Mouse (Mus musculus): Measurements from ENCODE around the gene Olfr807. TPM values are rescaled to one million over a fixed set of nuclear protein-coding genes. Genes with fewer than 3 reads are reported as not detected.

Gene Olfr807
- polyA plus RNA-seq, 1 experiment from 2014 or later, result not detected

Small RNAs within 50 kb of the gene (microRNA-seq; reads per million reads assigned to microRNA genes)
- gene Gm24485, result not detected

Other genes with a start within 250 kb of the Olfr807 start
- not detected in 2 replicates for gene Olfr791, start 236.0 kb downstream of the Olfr807 start, polyA plus RNA-seq (2014; fragmentation: Nextera tagmentation; extraction: Ambion mirVana)
- gene Olfr792, start 218.6 kb downstream of the Olfr807 start, polyA plus RNA-seq (2014; fragmentation: Nextera tagmentation; extraction: Ambion mirVana), result not detected in 2 replicates
- not detected in 2 replicates for gene Olfr794, start 190.1 kb downstream of the Olfr807 start, polyA plus RNA-seq (2014; fragmentation: Nextera tagmentation; extraction: Ambion mirVana)
- gene Olfr796, start 145.2 kb downstream of the Olfr807 start, polyA plus RNA-seq (2014; fragmentation: Nextera tagmentation; extraction: Ambion mirVana), result not detected in 2 replicates
- gene Olfr798, start 129.9 kb downstream of the Olfr807 start, polyA plus RNA-seq (2014; fragmentation: Nextera tagmentation; extraction: Ambion mirVana), result not detected in 2 replicates
- gene Olfr799, start 120.3 kb downstream of the Olfr807 start, polyA plus RNA-seq (2014; fragmentation: Nextera tagmentation; extraction: Ambion mirVana), result not detected in 2 replicates
- gene Olfr800, start 100.1 kb downstream of the Olfr807 start, polyA plus RNA-seq (2014; fragmentation: Nextera tagmentation; extraction: Ambion mirVana), result not detected in 2 replicates
- gene Olfr801, start 83.9 kb downstream of the Olfr807 start, polyA plus RNA-seq (2014; fragmentation: Nextera tagmentation; extraction: Ambion mirVana), result not detected in 2 replicates
- not detected in 2 replicates for gene Olfr802, start 69.6 kb downstream of the Olfr807 start, polyA plus RNA-seq (2014; fragmentation: Nextera tagmentation; extraction: Ambion mirVana)
- gene Olfr803, start 63.5 kb downstream of the Olfr807 start, polyA plus RNA-seq (2014; fragmentation: Nextera tagmentation; extraction: Ambion mirVana), result not detected in 2 replicates
- gene Olfr804, start 54.6 kb downstream of the Olfr807 start, polyA plus RNA-seq (2014; fragmentation: Nextera tagmentation; extraction: Ambion mirVana), result not detected in 2 replicates
- not detected in 2 replicates for gene Olfr805, start 28.4 kb downstream of the Olfr807 start, polyA plus RNA-seq (2014; fragmentation: Nextera tagmentation; extraction: Ambion mirVana)
- gene Olfr806, start 15.9 kb downstream of the Olfr807 start, polyA plus RNA-seq (2014; fragmentation: Nextera tagmentation; extraction: Ambion mirVana), result not detected in 2 replicates
- gene Olfr808, start 7.7 kb upstream of the Olfr807 start, polyA plus RNA-seq (2014; fragmentation: Nextera tagmentation; extraction: Ambion mirVana), result not detected in 2 replicates
- gene Olfr809, start 16.8 kb upstream of the Olfr807 start, polyA plus RNA-seq (2014; fragmentation: Nextera tagmentation; extraction: Ambion mirVana), result not detected in 2 replicates
- not detected in 2 replicates for gene Olfr810, start 37.1 kb upstream of the Olfr807 start, polyA plus RNA-seq (2014; fragmentation: Nextera tagmentation; extraction: Ambion mirVana)
- not detected in 2 replicates for gene Olfr811, start 46.6 kb upstream of the Olfr807 start, polyA plus RNA-seq (2014; fragmentation: Nextera tagmentation; extraction: Ambion mirVana)
- gene Olfr812, start 88.3 kb upstream of the Olfr807 start, polyA plus RNA-seq (2014; fragmentation: Nextera tagmentation; extraction: Ambion mirVana), result not detected in 2 replicates
- not detected in 2 replicates for gene Olfr813, start 97.6 kb upstream of the Olfr807 start, polyA plus RNA-seq (2014; fragmentation: Nextera tagmentation; extraction: Ambion mirVana)
- gene Olfr814, start 122.1 kb upstream of the Olfr807 start, polyA plus RNA-seq (2014; fragmentation: Nextera tagmentation; extraction: Ambion mirVana), result not detected in 2 replicates
- gene Olfr815, start 148.1 kb upstream of the Olfr807 start, polyA plus RNA-seq (2014; fragmentation: Nextera tagmentation; extraction: Ambion mirVana), result not detected in 2 replicates
- gene Olfr816, start 157.8 kb upstream of the Olfr807 start, polyA plus RNA-seq (2014; fragmentation: Nextera tagmentation; extraction: Ambion mirVana), result not detected in 2 replicates
- not detected in 2 replicates for gene Olfr818, start 191.3 kb upstream of the Olfr807 start, polyA plus RNA-seq (2014; fragmentation: Nextera tagmentation; extraction: Ambion mirVana)
- not detected in 2 replicates for gene Olfr819, start 209.5 kb upstream of the Olfr807 start, polyA plus RNA-seq (2014; fragmentation: Nextera tagmentation; extraction: Ambion mirVana)
- gene Olfr247, start 218.3 kb upstream of the Olfr807 start, polyA plus RNA-seq (2014; fragmentation: Nextera tagmentation; extraction: Ambion mirVana), result not detected in 2 replicates
- gene Gm10310, start 227.3 kb upstream of the Olfr807 start, polyA plus RNA-seq (2014; fragmentation: Nextera tagmentation; extraction: Ambion mirVana), result not detected in 2 replicates

All from midbrain, embryonic 11.5 days (tissue).